Mouse (Mus musculus) spleen, adult 2 months (tissue): Measurements from ENCODE around the gene Phactr1.

Experiments used
- CTCF ChIP-seq: fragments of 200-500 bp; IDR thresholded peaks from 2 replicates; pipeline ENCODE4 v1.5.1; 2011; ENCODE audit warnings: mild to moderate bottlenecking, inconsistent platforms; ENCODE audit not compliant: insufficient read depth, insufficient read length, insufficient replicate concordance; ENCODE audit errors: extremely low read depth
- POLR2A ChIP-seq: fragments of 200-500 bp; IDR thresholded peaks from 2 replicates; pipeline ENCODE4 v1.6.1; 2011; ENCODE audit warnings: low read depth, low read length, inconsistent platforms

DNA sequence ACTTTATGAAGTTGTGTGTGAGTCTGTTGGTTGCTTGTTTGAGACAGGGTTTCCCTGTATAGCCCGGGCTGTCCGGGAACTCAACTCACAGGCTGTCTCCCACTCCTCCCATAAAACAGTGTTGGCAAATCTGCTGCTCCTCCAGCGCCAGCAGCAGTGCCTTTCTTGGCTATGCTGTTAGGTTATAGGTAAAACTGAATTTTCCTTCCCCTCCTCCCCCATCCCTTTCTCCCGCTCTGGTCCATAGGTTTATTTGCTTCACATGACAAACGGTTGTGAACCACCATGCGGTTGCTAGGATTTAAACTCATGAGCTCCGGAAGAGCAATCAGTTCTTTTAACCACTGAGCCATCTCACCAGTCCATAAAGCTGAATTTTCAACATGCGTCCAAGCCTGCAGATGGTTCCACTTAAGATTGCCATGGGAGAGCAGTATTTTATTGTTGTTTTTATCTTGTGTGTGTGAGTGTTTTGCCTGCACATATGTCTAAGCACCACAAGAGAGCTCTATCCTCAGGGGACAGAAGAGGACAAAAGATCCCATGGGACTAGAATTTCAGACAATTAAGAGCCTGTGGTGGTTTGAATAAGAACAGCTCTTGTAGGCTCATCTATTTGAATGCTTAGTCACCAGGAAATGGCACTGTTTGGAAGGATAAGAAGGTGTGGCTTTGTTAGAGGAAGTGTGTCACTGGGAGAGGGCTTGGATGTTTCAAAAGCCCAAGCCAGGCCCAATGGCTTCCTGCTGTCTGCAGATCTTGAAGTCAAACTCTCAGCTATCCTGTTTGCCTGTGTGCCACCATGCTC is 503.0 kb downstream of the Phactr1 start:
- TF ChIP-seq CTCF (no peak), POLR2A (no peak)
